Comparison of ENCODE assay signal across 18 mouse cellular contexts in genomic region chr16:48366801-48367200, GRCm38 (mm10). TPM values are rescaled to one million over a fixed set of nuclear protein-coding genes. Genes with fewer than 3 reads are reported as not detected.
A peak's percentile ranks its signal among the peaks of the same experiment; 100 is the strongest.
DNase-seq lines count a peak whose midpoint lies in the region; ATAC-seq and TF ChIP-seq lines count a peak whose summit lies in the region.
"Had no signal": no experiment of that assay in that cellular context is flagged by ENCODE, and none has a peak within 500 bp of the region (broad histone marks: within the 10 kb centered on the region; RNA-seq: fewer than 3 reads in every experiment).

No protein-coding gene starts in this region.

- no peak for DNase-seq in hindbrain, postnatal 0 days (ENCODE audit: low spot score)
- DNase-seq in thymus, adult 2 months: peak; percentile 13
- DNase-seq in thymus, adult 18-20 months: no peak
- DNase-seq in ovary, adult 18-20 months (ENCODE audit: low spot score): no peak
- no peak for DNase-seq in natural killer cell, adult 2 months (ENCODE audit: low spot score in 2 of 2)
- no peak for DNase-seq in heart, adult 18-20 months
- DNase-seq: adrenal gland, postnatal 25 days; cerebellum, adult 9-10 months; heart, adult 11 months; kidney, postnatal 10 days; lung, adult 18-20 months; midbrain, embryonic 14.5 days had no signal

- H3K36me3 ChIP-seq in hindbrain, postnatal 0 days (ENCODE audit: insufficient read depth, low read length): no peaks in the 10 kb centered on the region
- H3K36me3 ChIP-seq in hindbrain, embryonic 16.5 days (ENCODE audit: control insufficient read depth, insufficient read depth, low read length): no peaks in the 10 kb centered on the region
- H3K36me3 ChIP-seq in thymus, adult 2 months (ENCODE audit: control insufficient read depth, insufficient read depth, low read length): no peaks in the 10 kb centered on the region
- H3K36me3 ChIP-seq: embryonic facial prominence, embryonic 12.5 days had no signal

- TF ChIP-seq CTCF in hindbrain, postnatal 0 days (IDR thresholded peaks at IDR 0.05; ENCODE audit: low read depth): peak; percentile 41
- TF ChIP-seq CTCF in thymus, adult 2 months (IDR thresholded peaks at IDR 0.05; ENCODE audit: borderline replicate concordance, control insufficient read depth, extremely low read depth, insufficient read depth, low read length, poor library complexity): no peak

- TF ChIP-seq POLR2A in thymus, adult 2 months (IDR thresholded peaks at IDR 0.05; ENCODE audit: control insufficient read depth, extremely low read depth, insufficient read depth, low read length, poor library complexity): no peak

- H3K27me3 ChIP-seq in hindbrain, postnatal 0 days (ENCODE audit: insufficient read depth, low read length): no peaks in the 10 kb centered on the region
- H3K27me3 ChIP-seq in hindbrain, embryonic 16.5 days (replicated peaks; ENCODE audit: control insufficient read depth, insufficient read depth, low read length): no peaks in the 10 kb centered on the region
- no peaks in the 10 kb centered on the region for H3K27me3 ChIP-seq in thymus, adult 2 months (ENCODE audit: control insufficient read depth, insufficient read depth, low read length)
- H3K27me3 ChIP-seq: embryonic facial prominence, embryonic 12.5 days had no signal

- no peak overlapping the region for H3K4me3 ChIP-seq in hindbrain, postnatal 0 days (ENCODE audit: low read length)
- no peak overlapping the region for H3K4me3 ChIP-seq in hindbrain, embryonic 16.5 days (ENCODE audit: low read length)
- no peak overlapping the region for H3K4me3 ChIP-seq in thymus, adult 2 months (ENCODE audit: control insufficient read depth, insufficient read depth, low read length)
- H3K4me3 ChIP-seq: embryonic facial prominence, embryonic 12.5 days had no signal

- H3K9ac ChIP-seq in hindbrain, postnatal 0 days (replicated peaks; ENCODE audit: low read length): no peak overlapping the region
- H3K9ac ChIP-seq in hindbrain, embryonic 16.5 days (ENCODE audit: low read depth, low read length): no peak overlapping the region
- H3K9ac ChIP-seq: embryonic facial prominence, embryonic 12.5 days had no signal

- no peak overlapping the region for H3K27ac ChIP-seq in hindbrain, postnatal 0 days
- H3K27ac ChIP-seq in hindbrain, embryonic 16.5 days (ENCODE audit: low read depth, low read length): no peak overlapping the region
- H3K27ac ChIP-seq in thymus, adult 2 months (ENCODE audit: control insufficient read depth, insufficient read depth, low read length): no peak overlapping the region
- H3K27ac ChIP-seq: embryonic facial prominence, embryonic 12.5 days had no signal

- H3K4me2 ChIP-seq in hindbrain, postnatal 0 days (ENCODE audit: low read depth, low read length): no peak overlapping the region
- no peak overlapping the region for H3K4me2 ChIP-seq in hindbrain, embryonic 16.5 days (ENCODE audit: low read length)
- H3K4me2 ChIP-seq: embryonic facial prominence, embryonic 12.5 days had no signal

- H3K9me3 ChIP-seq in hindbrain, postnatal 0 days (ENCODE audit: low read length): no peaks in the 10 kb centered on the region
- H3K9me3 ChIP-seq in hindbrain, embryonic 16.5 days (ENCODE audit: control insufficient read depth, low read length): peaks cover 2% of the 10 kb centered on the region; the same call in 1 of the 2 replicates
- H3K9me3 ChIP-seq: embryonic facial prominence, embryonic 12.5 days had no signal

- 95% methylated on average over 5 of the region's 5 CpGs for whole genome bisulfite sequencing in hindbrain, postnatal 0 days
- whole genome bisulfite sequencing in hindbrain, embryonic 16.5 days: 93% methylated on average over 5 of the region's 5 CpGs
- WGBS in thymus, adult 2 months: 95% methylated on average over 5 of the region's 5 CpGs

- H3K4me1 ChIP-seq in hindbrain, postnatal 0 days (ENCODE audit: insufficient read depth, low read length): no peaks in the 10 kb centered on the region
- no peaks in the 10 kb centered on the region for H3K4me1 ChIP-seq in hindbrain, embryonic 16.5 days (ENCODE audit: control insufficient read depth, insufficient read depth, low read depth, low read length)
- no peaks in the 10 kb centered on the region for H3K4me1 ChIP-seq in thymus, adult 2 months (replicated peaks; ENCODE audit: control insufficient read depth, insufficient read depth, low read length)
- H3K4me1 ChIP-seq: embryonic facial prominence, embryonic 12.5 days had no signal

- no peak for ATAC-seq in hindbrain, postnatal 0 days
- no peak for ATAC-seq in hindbrain, embryonic 16.5 days
- 0 out of 2 replicates have a peak, but pooled peaks have one; percentile 30 for ATAC-seq in granulocyte monocyte progenitor cell, adult 5-6 weeks (replicated peaks; ENCODE audit: poor library complexity, severe bottlenecking)
- ATAC-seq: forebrain, embryonic 14.5 days had no signal

RNA-seq across cellular contexts. Expression of gene Gm5485, which starts 45.4 kb away (rescaled TPM):
- total RNA-seq in hindbrain, postnatal 0 days (2014; rRNA removed): not detected in 2 replicates
- not detected in 2 replicates for polyA plus RNA-seq in hindbrain, postnatal 0 days (2015; fragmentation: Nextera tagmentation; extraction: Ambion mirVana)
- not detected in 2 replicates for polyA plus RNA-seq in hindbrain, embryonic 16.5 days (2015; fragmentation: Nextera tagmentation; extraction: Ambion mirVana)
- polyA plus RNA-seq in thymus, adult 2 months (2012; rRNA removed): not detected in 2 replicates
- total RNA-seq in granulocyte monocyte progenitor cell, adult 5-6 weeks (2014; fragmentation: Nextera tagmentation): not detected in 2 replicates
- not detected in 2 replicates for total RNA-seq in granulocyte monocyte progenitor cell, adult 5-6 weeks (2017)
- total RNA-seq in heart, adult 18-20 months (2021): not detected
- total RNA-seq: adrenal gland, postnatal 25 days; hematopoietic stem cell, adult 5-6 weeks; left cerebral cortex, adult 8-10 months had no signal
- polyA plus RNA-seq: embryonic facial prominence, embryonic 12.5 days; forebrain, embryonic 14.5 days; midbrain, embryonic 14.5 days had no signal
